Mouse (Mus musculus): ENCODE data around the gene Mvb12a. TPM values are rescaled to one million over a fixed set of nuclear protein-coding genes. Genes with fewer than 3 reads are reported as not detected.
A peak's percentile ranks its signal among the peaks of the same experiment; 100 is the strongest.
"Not testable (repeated sequence)": the region's sequence is repeated elsewhere in the genome, so short reads cannot be mapped to it uniquely, and the experiment has no call there.

Mvb12a gene
- polyA plus RNA-seq, 2 experiments from 2014 or later, result 45.1 to 58.2 TPM

DNA sequence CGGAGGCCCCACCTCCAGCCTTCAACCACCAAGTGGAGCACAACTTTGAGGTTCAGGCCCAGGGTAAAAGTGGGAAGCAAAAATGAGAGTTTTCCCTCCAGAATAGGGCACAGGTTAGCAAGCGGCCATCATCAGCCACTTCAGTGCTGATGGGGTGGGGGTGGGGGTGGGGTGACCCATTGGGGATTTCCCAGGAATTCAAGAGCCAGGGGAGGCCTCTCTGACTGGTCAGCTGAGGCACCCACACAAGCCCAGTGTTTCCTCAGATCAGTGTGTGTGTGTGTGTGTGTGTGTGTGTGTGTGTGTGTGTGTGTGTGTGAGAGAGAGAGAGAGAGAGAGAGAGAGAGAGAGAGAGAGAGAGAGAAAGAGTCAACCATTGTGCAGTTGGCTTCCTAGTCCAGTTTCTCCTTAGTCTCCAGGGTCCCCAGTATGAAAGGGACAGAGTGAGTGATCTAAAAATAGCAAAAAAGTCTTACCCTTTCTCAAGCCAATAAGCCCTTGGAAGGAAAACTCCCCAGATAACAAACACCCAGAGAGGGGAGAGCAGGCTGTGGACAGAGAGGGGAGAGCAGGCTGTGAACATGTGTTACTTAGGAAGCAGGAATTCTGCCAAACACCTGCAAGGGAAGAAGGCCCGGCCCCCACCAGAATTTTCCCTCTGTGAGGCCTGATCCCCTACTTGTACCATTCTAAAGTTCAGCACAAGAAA is 15.4 kb upstream of the Mvb12a start:
- no peak for ATAC-seq

DNA sequence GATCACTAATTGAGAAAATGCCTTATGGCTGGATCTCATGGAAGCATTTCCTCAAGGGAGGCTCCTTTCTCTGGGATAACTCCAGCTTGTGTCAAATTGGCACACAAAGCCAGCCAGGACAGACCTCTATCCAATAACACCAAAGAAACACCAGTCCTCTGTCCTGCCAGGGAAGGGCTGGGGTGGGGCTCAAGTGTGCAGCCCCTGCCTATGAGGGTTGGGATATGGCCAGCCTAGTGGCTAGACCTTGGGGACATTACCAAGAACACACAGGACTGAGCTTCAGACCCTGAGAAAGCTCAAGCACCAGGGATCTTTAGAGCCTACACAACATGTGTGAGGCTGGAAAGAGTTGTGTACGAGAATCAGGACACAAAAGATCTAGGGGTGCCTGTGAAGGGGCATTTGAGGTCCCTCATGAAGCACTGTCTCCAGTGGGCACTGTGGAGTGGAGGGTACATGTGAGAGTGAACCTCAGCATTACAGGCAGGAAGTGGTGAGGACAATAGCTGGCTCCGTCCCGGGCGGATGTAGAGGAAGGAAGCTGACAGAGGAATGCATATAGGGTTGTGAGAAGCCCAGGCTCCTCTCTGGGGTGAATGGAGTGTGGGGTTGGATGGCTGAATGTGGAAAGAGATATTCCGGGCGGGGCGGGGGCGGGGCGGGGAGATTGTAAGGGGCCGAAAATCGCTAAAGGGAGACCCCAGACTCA is 14.2 kb upstream of the Mvb12a start:
- ATAC-seq, result peak; percentile 100

DNA sequence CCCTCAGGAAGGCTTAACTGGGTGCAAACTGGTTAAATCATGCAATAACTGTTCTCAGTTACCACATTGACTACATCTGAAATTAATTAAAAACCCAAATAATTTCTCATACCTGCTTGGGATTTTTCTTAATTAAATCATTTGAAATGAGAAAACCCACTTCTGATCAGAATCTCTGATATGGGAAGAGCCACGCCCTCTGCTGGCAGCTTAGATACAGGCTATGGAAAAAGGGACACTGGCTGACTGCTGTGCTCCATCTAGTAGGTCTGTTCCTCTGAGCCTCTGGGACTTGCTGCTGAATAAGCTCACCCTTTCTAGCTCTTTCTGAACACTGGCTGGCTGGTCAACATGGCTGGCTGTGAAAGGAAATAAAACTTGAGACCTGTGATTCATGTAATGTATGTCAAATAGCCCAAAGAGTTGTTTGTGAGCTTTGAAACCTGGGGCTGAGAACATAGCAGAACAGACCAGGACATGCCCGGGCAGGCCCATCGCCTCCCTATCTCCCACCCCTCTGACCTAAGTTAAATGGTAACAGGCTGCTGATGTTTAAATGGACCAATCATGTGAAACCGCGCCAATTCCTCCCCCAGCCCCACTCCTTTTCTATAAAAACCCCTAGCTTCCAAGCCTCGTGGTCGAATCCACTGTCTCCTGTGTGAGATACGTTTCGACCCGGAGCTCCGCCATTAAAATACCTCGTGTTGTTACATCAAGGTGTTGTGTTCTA is 11.8 kb upstream of the Mvb12a start:
- ATAC-seq, result not testable (repeated sequence)

DNA sequence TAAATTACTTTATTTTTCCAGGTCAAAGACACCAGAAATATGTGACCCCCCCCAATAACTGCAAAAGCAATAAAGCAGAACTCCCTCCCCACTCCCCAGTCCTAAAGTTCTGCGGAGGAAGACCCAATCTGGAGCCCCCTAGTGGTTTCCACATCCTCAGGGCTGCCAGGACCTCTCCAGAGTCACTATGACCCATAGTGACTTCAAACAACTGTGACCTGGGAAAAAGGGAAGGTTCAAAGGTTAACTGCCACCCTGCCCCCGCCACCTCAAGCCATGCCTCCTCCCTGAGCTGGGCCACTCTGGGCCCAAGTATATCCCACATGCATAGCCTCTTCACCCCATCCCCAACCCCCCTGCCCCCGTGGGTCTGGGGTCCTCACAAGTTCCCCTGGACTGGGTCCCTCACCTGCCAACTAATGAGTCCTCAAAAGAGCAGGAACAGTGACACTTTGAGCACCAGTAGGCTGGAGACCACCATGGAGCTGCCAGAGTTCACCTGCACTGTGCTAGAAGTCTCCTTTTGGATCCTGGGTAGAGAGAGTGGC is 8.4 kb upstream of the Mvb12a start:
- ATAC-seq, result no peak

DNA sequence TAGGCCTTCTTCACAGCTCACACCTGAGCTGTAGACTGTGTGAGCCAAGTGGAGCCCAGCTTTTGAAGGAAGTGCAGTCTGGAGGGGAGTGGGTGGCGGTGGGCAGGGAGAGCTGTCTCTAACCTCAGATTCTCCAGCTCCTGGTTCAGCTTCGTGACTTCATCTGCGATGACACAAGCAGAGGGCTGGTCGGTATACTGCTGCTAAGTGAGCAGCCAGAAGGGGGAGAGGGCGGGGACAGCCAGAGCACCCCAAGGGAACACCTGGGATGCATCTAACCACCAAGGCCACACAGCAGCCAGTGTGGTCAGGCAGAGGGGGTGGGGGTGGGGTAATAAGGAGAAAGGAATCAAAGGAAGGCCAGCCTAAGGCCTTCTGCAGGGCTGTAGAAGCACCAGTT is 7.1 kb upstream of the Mvb12a start:
- no peak for ATAC-seq

DNA sequence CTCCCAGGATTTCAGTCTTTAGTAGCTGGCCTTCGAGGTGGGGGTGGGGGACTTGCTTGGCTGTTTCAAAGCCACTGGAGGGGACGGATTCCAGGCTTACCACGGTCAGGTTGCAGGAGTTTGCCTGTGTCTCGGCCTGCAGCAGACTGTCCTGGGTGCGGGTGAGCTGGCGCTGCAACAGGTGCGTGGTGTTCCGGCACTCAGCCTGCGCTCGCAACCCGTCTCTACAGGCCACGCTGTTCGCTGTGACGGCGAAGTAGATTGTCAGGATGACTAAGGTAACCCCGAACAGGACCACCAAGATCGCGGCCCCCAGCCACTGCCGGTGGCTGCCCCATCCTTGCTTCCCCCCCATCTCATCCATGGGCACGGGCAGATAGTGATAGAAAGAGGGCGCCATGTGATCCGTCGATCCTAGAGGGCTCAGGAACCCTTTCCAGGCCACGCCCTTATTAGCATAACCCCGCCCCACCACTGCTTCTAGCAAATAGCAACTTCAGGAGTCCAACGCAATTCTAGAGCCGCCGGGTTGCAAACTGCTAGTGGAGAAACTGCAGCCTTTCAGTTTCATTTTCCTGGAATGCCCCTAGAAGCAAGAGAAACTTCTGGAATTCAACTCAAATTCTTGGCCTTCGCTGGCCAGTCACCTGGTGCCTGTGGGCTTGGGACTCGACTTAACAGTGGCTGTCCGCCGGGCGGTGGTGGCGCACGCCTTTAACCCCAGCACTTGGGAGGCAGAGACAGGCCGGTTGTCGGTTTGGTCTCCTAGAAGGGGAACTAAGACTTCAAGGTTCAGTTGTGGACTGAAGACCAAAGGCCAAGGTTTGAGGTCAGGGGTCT is 5.5 kb upstream of the Mvb12a start, which contains the start of gene Bst2:
Bst2 (minus strand) TSS at position 429 of the 840 bp plus-strand sequence.
- ATAC-seq, result peak; percentile 98

DNA sequence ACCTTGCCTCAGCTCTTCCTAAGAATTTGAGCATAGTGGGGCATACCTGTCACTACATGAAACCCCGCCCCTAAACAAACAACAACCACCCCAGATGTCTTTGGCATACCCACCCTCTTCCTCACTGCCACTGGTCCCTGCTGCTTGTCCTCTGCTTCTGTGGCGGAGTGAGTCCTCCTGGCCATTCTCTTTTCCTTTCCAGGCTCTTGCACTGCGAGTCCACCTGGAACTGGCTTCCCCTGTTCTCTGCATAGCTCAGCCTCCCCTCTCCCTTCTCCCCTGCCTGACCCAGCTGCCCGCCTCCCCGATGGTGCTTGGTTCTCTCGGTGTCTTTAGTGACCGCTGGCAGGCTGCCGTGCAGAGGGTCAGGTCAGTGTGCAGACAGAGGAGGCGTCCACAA is 1.0 kb downstream of the Mvb12a start:
- ATAC-seq, result no peak

DNA sequence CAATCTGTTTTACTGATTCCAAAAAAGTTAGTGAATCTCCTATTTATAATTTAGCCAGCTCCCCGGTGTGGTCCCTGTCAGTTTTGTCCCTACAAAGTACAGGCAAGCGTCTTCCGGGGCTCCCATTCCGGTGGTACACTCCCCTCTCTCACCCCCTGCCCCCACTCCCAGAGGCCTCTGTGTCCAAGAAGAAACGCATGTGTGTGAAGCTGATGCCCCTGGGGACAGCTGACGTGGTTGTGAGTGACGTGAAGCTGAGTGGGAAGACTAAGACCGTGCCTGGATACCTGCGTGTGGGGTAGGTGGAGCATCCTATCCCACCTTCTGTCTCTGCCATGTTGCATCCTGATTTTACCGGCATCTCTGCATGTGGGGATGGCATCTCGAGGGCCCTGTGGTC is 2.3 kb downstream of the Mvb12a start:
- no peak for ATAC-seq

DNA sequence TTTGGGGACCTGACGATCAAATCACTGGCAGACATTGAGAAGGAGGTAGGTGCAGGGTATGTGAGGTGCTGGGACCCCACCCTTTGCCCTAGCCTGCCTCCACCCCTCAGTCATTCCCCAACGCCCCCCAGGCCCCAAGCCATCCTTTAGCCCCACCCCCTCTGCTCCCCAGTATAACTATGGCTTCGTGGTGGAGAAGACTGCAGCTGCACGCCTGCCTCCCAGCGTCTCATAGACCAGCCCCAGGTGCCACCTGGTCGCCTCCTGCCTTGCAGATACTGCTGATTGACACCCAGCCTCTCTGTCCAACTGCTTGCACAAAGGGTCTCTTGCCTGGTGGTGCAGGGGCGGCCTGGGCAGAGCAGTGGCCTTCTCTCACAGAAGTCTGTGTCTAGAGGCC is 4.9 kb downstream of the Mvb12a start:
- ATAC-seq, result no peak

DNA sequence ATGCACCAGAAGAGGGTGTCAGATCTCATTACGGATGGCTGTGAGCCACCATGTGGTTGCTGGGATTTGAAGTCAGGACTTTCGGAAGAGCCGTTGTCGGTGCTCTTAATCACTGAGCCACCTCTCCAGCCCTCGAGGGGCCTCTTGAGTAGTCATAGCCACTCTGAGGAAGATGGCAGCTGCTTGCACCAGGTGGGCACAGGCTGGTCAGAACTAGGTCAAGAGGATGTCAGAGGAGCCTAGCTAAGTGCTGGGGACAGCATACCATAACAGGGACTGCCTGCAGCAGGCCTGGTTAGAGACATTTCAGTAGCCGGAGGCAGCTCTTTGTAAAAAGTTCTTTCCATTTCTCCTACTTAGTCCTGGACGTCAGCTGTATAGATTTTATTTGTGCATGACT is 8.0 kb downstream of the Mvb12a start:
- no peak for ATAC-seq

DNA sequence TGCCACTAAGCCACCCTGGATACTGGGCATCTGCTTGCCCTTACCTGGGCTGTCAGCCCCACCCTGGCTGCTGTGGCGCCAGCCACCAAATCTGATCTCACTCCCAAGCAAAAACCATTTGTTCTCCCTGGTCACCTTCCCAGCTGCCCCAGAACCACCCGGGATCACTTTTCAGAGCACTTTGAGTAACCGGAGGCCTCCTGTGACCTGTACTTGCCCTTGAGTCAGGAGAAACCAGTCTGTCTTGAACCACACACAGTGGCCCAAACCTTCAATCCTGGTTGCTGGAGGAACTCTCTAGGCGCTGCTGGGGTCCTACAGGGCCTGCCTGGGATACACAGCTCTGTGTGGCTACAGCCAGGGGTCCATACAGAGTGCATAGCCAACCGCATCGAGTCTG is 10.0 kb downstream of the Mvb12a start:
- ATAC-seq, result no peak

DNA sequence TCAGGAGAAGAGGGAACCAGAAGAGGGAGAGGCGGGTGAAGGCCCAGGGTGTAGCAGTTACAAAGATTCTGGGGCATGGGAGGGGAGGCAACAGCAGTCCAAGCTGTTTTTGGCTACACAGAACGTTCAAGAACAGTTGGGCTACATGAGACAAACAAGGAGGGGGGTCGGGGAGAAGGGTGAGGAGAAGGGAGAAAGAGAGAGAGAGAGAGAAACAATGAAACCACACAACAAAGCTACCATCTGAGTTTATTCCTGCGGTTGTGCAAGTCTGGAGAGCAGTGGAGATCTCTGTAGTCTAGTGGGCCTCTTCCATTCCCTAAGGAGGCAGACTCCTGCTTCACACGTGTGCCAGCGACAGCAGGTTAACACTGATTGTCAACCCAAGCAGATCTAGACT is 11.3 kb downstream of the Mvb12a start:
- no peak for ATAC-seq

DNA sequence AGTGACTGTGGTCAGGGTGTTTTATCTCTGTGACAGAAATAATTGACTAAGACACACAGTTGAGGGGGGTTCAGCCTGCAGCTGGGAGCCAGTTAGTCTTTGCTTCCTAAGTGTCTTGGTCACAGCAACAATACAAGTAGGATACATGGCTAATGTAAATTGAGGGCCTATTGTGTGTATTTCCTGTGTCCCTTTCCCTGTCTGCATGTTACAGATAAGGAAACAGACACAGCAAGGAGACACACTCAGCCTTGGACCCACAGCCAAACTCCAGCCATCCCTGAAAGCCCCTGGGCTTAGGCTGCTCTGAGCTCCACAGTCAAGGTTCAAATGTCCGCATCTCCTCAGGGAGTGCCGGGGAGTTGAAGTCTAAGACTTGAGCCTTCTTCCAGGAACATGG is 11.9 kb downstream of the Mvb12a start:
- ATAC-seq, result no peak

DNA sequence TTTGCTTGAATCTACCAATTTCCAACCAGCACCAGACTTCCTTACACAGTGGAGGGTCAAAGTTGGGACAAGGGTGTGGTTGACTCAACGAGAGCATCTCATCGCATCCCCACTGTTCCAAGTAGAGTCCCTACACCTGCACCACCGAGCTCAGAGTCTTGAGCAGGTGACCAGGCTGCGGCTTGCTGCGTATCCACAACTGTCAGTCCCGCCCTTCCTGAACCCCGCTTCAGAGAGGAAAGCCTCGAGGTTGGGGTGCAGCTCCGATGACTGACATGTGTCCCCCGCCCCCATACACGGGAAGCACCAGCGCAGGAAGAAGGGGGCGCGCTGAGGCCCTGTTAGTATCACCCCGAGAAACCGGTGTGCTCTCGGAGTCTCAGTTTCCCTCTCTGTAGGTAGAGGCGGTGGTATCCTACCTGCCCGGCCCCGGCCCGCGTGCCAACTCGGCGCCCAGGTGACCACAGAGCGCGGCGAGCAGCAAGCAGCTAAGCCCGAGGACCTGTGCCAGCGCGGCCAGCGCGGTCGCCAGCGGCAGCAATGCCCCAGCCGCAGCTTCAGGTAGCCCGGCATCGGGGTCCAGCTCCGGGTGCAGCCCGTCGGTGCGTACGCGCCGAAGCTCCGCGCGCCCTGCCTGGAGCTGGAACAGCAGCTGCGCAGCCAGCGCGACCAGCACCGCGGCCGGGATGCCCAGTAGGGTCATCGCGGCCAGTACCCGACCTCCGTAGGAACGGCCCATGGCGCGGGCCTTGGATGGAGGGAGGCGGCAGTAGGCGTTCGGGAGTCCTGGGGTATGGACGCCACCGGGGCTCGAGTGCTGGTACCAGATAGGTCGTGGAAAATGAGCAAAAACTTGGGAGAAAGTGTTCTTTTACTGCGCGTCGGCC is 15.6 kb downstream of the Mvb12a start, which contains the start of gene Tmem221:
Tmem221 (minus strand) TSS at position 801 of the 887 bp plus-strand sequence.
- peak; percentile 42 for ATAC-seq

DNA sequence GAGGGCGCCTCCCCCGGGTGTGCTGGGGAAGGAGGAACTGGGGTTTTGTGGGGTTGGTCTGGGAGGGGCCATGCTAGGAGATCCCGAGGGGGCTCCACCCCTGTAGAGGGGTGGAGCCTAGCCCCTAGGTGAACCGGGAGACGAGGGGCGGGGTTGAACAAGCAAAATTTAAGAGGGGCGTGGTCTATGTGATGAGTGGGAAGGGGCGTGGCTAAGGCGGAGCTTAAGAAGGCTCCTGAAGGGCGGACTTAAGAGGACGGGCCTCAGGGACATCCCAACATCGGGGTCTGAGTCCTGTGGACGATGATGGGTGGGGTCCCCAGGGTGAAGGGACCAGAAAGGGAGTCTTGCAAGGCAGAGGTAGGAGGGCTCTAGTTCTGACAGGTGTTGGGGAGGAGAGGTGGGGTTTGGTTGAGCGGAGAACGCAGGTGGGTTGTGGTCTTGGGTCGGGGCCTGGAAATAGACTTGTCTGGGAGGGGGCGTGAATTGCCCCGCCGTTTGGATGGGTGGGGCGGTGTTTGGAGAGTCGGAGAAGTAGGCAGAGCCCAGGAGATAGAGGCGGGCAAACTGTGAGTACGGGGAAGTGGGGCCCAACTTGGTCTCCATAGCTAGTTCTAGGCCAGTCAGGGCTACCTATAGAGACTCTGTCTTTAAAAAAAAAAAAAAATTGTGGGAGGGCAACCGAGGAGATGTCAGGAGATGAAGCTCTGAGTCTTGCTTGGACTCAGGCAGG is 16.4 kb downstream of the Mvb12a start:
- ATAC-seq, result peak; percentile 49

DNA sequence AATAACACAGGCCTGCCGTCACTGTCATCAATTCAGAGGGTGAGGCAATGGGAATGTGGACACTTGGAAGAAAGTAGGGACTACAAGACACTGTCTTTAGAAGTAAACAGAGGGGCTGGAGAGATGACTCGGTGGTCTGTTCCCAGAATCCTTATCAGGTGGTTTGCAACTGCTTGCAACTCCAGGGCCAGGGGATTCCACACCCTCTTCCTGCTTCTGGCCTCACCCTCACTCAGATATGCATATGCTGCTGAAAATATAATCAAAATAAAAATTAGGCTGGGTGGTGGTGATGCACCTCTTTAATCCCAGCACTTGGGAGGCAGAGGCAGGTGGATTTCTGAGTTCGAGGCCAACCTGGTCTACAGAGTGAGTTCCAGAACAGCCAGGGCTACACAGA is 17.3 kb downstream of the Mvb12a start:
- ATAC-seq, result no peak

DNA sequence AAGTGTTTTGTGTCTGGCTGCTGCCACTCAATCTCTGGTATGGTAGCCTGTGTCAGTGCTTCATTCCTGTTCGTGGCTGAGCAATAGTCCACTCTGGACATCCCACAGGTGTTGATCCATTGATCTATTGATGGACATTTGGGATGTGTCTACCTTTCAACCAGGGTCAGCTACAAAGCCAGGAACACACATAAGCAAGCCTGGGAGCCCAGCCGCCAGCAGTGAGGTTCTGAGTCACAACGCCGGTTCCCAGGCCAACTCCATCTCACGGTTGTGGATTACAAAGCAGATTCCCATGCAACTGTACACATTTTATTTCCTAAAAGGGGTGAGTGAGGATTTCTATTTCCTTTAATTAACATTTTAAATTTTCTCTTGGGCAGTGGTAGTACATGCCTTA is 18.0 kb downstream of the Mvb12a start:
- no peak for ATAC-seq

DNA sequence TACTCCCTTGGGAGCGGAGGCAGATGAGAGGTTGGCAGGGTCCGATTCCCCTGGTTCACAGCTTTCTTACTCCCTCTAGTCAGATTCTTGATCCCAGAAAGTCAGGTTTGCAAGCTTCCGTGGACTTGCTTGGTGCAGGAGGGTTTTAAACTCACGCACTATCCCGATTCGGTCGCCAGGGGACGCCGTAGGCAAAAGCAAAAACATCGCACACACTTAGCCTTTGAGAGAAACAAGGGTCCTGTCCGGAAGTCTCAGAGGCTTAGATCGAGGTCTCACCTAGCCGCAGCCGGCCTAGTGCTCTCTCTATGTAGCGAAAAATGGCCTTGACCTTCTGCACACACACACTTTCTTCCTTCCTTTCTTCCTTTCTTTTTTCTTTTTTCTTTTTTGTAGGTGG is 18.7 kb downstream of the Mvb12a start:
- peak; percentile 70 for ATAC-seq

DNA sequence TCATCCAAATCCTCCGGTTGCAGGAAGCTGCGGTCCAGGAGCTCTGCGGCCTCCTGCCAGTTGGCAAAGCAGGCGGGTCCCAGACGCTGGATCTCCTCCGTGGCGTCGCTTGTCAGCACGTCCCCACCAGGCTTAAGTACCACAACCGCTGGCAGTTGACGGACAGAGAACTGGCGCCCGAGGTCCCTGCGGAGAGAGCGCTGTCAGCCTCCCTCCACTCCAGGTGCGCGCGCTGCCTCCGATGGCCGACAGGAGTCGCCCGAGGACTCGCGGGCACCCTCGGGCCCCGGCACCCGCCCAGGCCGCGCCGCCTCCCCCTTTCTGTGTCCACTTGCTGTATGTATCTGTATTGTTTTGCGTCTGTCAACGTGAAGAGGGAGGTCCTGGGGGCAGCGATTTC is 20.0 kb downstream of the Mvb12a start:
- peak; percentile 47 for ATAC-seq

DNA sequence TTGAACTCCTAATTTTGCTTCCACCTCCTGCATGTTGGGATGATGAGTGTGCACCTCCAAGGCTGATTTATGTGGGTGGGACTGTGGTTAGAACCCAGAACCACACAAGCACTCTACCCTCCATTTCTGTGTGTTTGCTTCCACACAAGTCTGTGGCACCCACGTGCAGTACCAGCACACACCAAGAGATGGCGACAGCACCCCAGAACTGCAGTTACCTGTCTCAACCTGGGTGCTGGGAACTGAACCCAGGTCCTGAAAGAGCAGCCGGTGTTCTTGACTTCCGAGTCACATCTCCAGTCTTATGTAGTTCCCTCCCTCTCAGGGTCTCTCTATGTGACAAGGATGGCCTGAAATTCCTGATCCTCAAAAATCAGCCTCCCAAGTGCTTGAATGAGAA is 21.3 kb downstream of the Mvb12a start:
- no peak for ATAC-seq

DNA sequence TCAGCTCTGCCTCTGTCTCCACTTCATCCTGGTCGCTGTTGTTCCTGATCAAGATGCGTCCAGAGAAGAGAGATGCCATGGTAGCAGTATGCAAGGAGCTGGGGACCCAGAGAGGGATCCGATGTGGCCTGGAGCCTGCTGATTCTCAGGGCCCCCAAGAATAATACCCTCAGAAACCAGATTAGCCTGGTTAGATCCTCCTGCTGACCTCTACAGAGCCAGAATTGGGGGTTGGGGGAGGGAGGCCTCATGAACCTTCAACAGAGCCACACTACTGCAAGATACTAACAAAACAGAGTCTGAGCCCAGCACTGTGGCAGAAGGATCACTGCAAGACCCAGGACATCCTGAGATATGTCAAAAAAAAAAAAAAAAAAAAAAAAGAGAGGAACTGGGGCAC is 23.8 kb downstream of the Mvb12a start, which contains the start of gene Nxnl1:
Nxnl1 (minus strand) TSS at position 101 of the 400 bp plus-strand sequence.
- ATAC-seq, result no peak

All from CD4-positive, CD25-positive, alpha-beta regulatory T cell, adult 4 months (primary cell).